Mouse (Mus musculus): ENCODE data around the gene Smarca4. TPM values are rescaled to one million over a fixed set of nuclear protein-coding genes. Genes with fewer than 3 reads are reported as not detected.

Gene Smarca4
- total and polyA plus RNA-seq, 3 experiments = 62.0 to 88.2 (median 72.3) TPM

DNA sequence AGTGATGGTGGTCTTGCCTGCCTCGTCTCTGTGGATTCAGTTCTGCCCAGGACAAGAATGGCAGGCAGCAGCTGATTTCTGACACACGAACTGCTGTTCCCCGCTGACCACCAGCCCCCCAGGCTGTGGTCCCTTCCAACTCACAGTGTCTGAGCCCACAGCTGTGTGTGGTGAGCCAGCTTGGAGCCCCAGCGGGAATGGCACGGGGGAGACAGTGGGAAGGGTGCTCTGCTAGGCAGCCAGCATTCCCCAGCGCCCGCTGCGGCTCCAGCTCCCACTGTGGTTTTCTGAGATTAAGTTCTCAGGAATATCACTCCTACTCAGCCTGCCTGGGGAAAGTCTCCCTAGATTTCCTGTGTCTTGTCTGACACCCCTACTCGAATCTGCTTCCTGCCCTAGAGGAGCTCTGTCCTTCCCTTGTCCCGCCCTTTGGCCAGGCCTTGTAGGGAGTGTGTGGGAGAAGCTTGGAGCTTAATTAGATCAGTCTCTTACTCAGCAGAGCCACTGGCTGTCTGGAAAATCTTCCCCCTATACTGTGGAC lies 136.4 kb downstream of the Smarca4 start:
- peak; percentile 58 for DNase-seq

Small RNA genes within 50 kb of the gene (microRNA-seq; reads per million reads assigned to microRNA genes)
- 0 reads per million in 2 experiments for gene Mir1946b

Other genes with a start within 250 kb of the Smarca4 start
- 10 to 100 TPM; 51.0 to 60.1 TPM for gene Ilf3, start 248.3 kb upstream of the Smarca4 start, total RNA-seq (2021)
- 38.9 and 39.1 TPM in 2 replicates for gene Ilf3, start 248.3 kb upstream of the Smarca4 start, polyA plus RNA-seq (2012; rRNA removed)
- gene Qtrt1, start 204.3 kb upstream of the Smarca4 start, total RNA-seq (2021) = 10 to 100 TPM; 13.1 to 15.9 TPM
- gene Qtrt1, start 204.3 kb upstream of the Smarca4 start, polyA plus RNA-seq (2012; rRNA removed) = 23.4 and 28.6 TPM in 2 replicates
- 100 to 1,000 TPM in 1 of 2 experiments, 10 to 100 TPM in 1; 99.0 to 134 TPM for gene Dnm2, start 191.3 kb upstream of the Smarca4 start, total RNA-seq (2021)
- 328 and 381 TPM in 2 replicates for gene Dnm2, start 191.3 kb upstream of the Smarca4 start, polyA plus RNA-seq (2012; rRNA removed)
- 10 to 100 TPM; 22.6 to 36.6 TPM for gene Tmed1, start 105.9 kb upstream of the Smarca4 start, total RNA-seq (2021)
- gene Tmed1, start 105.9 kb upstream of the Smarca4 start, polyA plus RNA-seq (2012; rRNA removed) = 34.9 and 36.4 TPM in 2 replicates
- gene AB124611, start 90.0 kb upstream of the Smarca4 start, total RNA-seq (2021) = 1 to 10 TPM; 1.4 to 2.3 TPM
- 1.7 and 2.8 TPM in 2 replicates for gene AB124611, start 90.0 kb upstream of the Smarca4 start, polyA plus RNA-seq (2012; rRNA removed)
- gene Carm1, start 69.3 kb upstream of the Smarca4 start, total RNA-seq (2021) = 10 to 100 TPM; 39.9 to 52.3 TPM
- gene Carm1, start 69.3 kb upstream of the Smarca4 start, polyA plus RNA-seq (2012; rRNA removed) = 72.8 and 95.4 TPM in 2 replicates
- gene Timm29, start 23.4 kb upstream of the Smarca4 start, total RNA-seq (2021) = 10 to 100 TPM; 55.2 to 62.3 TPM
- 60.1 and 62.2 TPM in 2 replicates for gene Timm29, start 23.4 kb upstream of the Smarca4 start, polyA plus RNA-seq (2012; rRNA removed)
- gene Yipf2, start 23.3 kb upstream of the Smarca4 start, total RNA-seq (2021) = 10 to 100 TPM; 26.5 to 36.1 TPM
- gene Yipf2, start 23.3 kb upstream of the Smarca4 start, polyA plus RNA-seq (2012; rRNA removed) = 58.5 and 67.4 TPM in 2 replicates
- gene Ldlr, start 107.3 kb downstream of the Smarca4 start, total RNA-seq (2021) = 100 to 1,000 TPM in 1 of 2 experiments, 10 to 100 TPM in 1; 61.6 to 210 TPM
- gene Ldlr, start 107.3 kb downstream of the Smarca4 start, polyA plus RNA-seq (2012; rRNA removed) = 79.5 and 143 TPM in 2 replicates
- gene Spc24, start 144.1 kb downstream of the Smarca4 start, total RNA-seq (2021) = 1 to 10 TPM; 1.9 to 3.7 TPM
- 1.4 and 1.5 TPM in 2 replicates for gene Spc24, start 144.1 kb downstream of the Smarca4 start, polyA plus RNA-seq (2012; rRNA removed)
- gene Kank2, start 182.6 kb downstream of the Smarca4 start, total RNA-seq (2021) = 10 to 100 TPM; 28.4 to 56.2 TPM
- 67.8 and 76.1 TPM in 2 replicates for gene Kank2, start 182.6 kb downstream of the Smarca4 start, polyA plus RNA-seq (2012; rRNA removed)
- gene Angptl8, start 219.3 kb downstream of the Smarca4 start, total RNA-seq (2021) = 1 to 10 TPM; 8.1 to 8.7 TPM
- gene Angptl8, start 219.3 kb downstream of the Smarca4 start, polyA plus RNA-seq (2012; rRNA removed) = 26.5 and 55.8 TPM in 2 replicates
- gene Dock6, start 236.5 kb downstream of the Smarca4 start, total RNA-seq (2021) = 10 to 100 TPM; 32.9 to 37.0 TPM
- gene Dock6, start 236.5 kb downstream of the Smarca4 start, polyA plus RNA-seq (2012; rRNA removed) = 76.6 and 91.2 TPM in 2 replicates